Mouse (Mus musculus) thymus, adult 2 months (tissue): ENCODE measurements around the gene Negr1. TPM values are rescaled to one million over a fixed set of nuclear protein-coding genes. Genes with fewer than 3 reads are reported as not detected.

Experiments
- DNase-seq: peaks from one replicate; pipeline ENCODE4 v3.0.0; 2021
- H3K27ac ChIP-seq: fragments of 200-500 bp; 2 replicates; pipeline ENCODE4 v1.5.1; 2012; ENCODE audit warnings: low read length, control low read depth; ENCODE audit not compliant: control insufficient read depth, insufficient read depth
- H3K27me3 ChIP-seq: fragments of 200-500 bp; 2 replicates; pipeline ENCODE4 v1.6.1; 2012; ENCODE audit warnings: mild to moderate bottlenecking, low read length, moderate library complexity, mixed read lengths; ENCODE audit not compliant: control insufficient read depth, insufficient read depth
- H3K36me3 ChIP-seq: fragments of 200-500 bp; 2 replicates; pipeline ENCODE4 v1.6.1; 2012; ENCODE audit warnings: mild to moderate bottlenecking, low read length, moderate library complexity; ENCODE audit not compliant: control insufficient read depth, insufficient read depth
- H3K4me1 ChIP-seq: fragments of 200-500 bp; replicated peaks from 2 replicates; pipeline ENCODE4 v1.6.1; 2012; ENCODE audit warnings: low read length; ENCODE audit not compliant: control insufficient read depth, insufficient read depth
- H3K4me3 ChIP-seq: fragments of 200-500 bp; 2 replicates; pipeline ENCODE4 v1.5.1; 2012; ENCODE audit warnings: mild to moderate bottlenecking, low read length, control low read depth, moderate library complexity; ENCODE audit not compliant: control insufficient read depth, insufficient read depth
- CTCF ChIP-seq: fragments of 200-500 bp; IDR thresholded peaks from 2 replicates; pipeline ENCODE4 v1.5.1; 2012; ENCODE audit warnings: mild to moderate bottlenecking, control low read depth, low read length, moderate library complexity, borderline replicate concordance; ENCODE audit not compliant: control insufficient read depth, poor library complexity, insufficient read depth; ENCODE audit errors: extremely low read depth
- POLR2A ChIP-seq: fragments of 200-500 bp; IDR thresholded peaks from 2 replicates; pipeline ENCODE4 v1.6.1; 2012; ENCODE audit warnings: mild to moderate bottlenecking, low read length, control low read depth, moderate library complexity; ENCODE audit not compliant: control insufficient read depth, poor library complexity, insufficient read depth; ENCODE audit errors: extremely low read depth
- WGBS: fragments of 180-500 bp; shearing (Covaris S2); methylation state at CpG from one replicate; pipeline ENCODE4 v1.1.7; 2018; 5-methylcytosine and 5-hydroxymethylcytosine counted together
- polyA plus RNA-seq: library from polyadenylated mRNA; depleted of rRNA; stranded (reverse); fragments of >200 nt; gene quantifications from 2 replicates; pipeline ENCODE4 v1.2.3, GENCODE M21; 2012

The Negr1 gene
- polyA plus RNA-seq, 1 experiment: 0.67 TPM

DNA sequence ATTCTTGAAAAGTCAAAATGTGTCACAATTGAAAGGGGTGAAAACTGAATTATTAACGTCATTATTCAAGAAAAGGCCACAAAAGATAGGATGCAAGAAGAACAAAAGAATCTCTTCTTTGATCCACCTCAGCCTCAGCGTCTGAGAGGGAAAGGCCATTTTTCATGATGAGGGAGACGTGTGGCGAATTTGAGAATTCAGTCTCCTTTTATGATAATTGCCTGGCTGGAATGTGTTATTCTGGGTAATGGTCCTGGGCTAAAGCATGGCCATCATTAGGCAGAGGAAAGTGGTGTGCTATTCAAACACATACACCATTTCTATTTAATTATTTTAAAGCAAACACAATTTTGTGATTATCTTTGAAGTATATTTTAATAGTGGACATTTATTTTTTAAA lies 663.3 kb downstream of the Negr1 start:
- no peaks in the 10 kb centered on the region for H3K27me3 ChIP-seq
- DNase-seq: no peak
- H3K4me3 ChIP-seq: no peak overlapping the region
- no peaks in the 10 kb centered on the region for H3K4me1 ChIP-seq
- H3K27ac ChIP-seq: no peak overlapping the region
- 90% methylated on average over 4 of the region's 4 CpGs for WGBS
- no peaks in the 10 kb centered on the region for H3K36me3 ChIP-seq
- TF ChIP-seq POLR2A (no peak), CTCF (no peak)

DNA sequence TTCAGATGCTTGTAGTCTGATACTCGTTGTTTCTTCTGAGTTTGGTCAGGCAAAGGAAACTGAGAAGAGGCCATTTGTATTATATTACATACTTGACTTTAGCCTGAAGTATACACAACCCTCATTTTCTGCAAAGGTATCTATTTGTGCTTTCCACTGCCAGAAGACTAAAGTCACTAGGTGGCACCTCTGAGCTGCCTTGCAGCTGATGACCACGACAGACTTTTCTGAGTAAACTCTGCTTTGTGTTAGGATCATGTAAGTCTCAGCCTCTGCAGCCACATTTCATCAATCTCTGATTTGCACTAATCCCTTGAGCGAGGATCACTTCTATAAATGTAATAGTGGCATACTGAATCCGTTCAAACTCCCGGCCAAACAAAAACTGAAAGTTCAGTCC lies 671.1 kb downstream of the Negr1 start:
- Histone ChIP-seq H3K27me3 (no peaks in the 10 kb centered on the region), H3K36me3 (no peaks in the 10 kb centered on the region), H3K27ac (no peak overlapping the region), H3K4me3 (no peak overlapping the region), H3K4me1 (no peaks in the 10 kb centered on the region)
- TF ChIP-seq CTCF: no peak
- TF ChIP-seq POLR2A: no peak
- WGBS: 39% methylated on average over 5 of the region's 5 CpGs
- no peak for DNase-seq

DNA sequence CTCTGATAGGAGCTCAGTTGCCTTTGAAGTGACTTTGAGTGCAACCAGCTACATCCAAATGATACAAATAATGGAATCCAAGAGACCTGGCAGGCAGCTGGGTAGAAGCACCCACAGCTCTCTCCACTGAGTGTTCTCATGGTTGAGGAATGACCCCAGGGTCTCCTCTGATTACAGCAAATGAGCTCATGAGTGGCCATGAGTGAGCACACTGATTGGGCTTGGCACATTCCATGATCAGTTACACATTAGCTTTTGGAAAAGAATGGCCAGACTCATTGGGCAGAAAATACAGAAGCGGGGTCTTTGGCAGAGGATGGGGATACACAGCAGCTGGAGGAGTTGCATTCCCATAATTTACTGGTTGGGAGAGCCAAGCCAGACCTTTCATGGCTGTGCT lies 678.6 kb downstream of the Negr1 start:
- no peak for TF ChIP-seq POLR2A
- TF ChIP-seq CTCF: no peak
- no peaks in the 10 kb centered on the region for H3K36me3 ChIP-seq
- DNase-seq: no peak
- H3K4me3 ChIP-seq: no peak overlapping the region
- no peak overlapping the region for H3K27ac ChIP-seq
- 88% methylated on average over 1 of the region's 1 CpGs for WGBS
- H3K4me1 ChIP-seq: no peaks in the 10 kb centered on the region
- H3K27me3 ChIP-seq: no peaks in the 10 kb centered on the region

DNA sequence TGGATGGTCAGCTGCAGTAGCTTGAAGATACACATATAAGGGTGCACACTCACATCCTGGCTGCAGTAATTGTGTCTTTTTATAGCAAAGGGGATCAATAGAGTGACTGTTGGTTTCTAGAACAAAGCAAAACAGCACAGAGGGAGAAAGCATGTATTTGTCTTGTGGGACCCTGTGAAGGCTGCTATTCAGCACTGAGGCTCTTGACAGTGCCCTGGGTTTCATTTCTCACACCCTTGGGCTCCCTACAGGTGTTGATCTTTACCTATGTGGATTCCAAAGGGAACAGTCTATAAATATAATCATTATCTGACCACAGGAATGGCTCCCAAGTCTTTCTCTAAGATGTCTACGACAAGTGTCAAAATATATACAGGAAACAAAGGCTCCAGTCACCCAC lies 693.9 kb downstream of the Negr1 start:
- H3K4me3 ChIP-seq: no peak overlapping the region
- DNase-seq: no peak
- H3K27me3 ChIP-seq: no peaks in the 10 kb centered on the region
- WGBS: 29% methylated on average over 1 of the region's 1 CpGs
- H3K36me3 ChIP-seq: no peaks in the 10 kb centered on the region
- no peak for TF ChIP-seq POLR2A
- no peak for TF ChIP-seq CTCF
- H3K27ac ChIP-seq: no peak overlapping the region
- H3K4me1 ChIP-seq: no peaks in the 10 kb centered on the region

DNA sequence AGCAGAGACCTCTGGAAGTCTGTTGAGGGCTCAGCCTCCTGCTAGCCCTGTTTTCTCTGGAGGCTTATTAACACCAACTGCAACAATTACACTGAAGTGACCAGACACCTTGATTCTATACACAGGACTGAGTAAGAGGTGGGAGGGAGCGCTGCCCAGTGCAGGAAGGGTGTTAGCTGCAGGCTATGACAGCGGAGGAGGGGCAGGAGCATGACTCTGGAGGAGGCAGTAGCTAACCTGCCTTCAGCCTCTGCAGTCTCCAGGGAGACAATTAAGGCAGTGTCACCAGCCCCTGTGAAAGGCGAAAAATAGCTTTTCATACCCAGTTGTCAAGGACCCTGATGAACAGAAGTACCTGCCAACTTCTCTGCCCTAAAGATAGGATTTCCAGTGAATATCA lies 694.3 kb downstream of the Negr1 start:
- 69% methylated on average over 3 of the region's 3 CpGs for WGBS
- Histone ChIP-seq H3K27me3 (no peaks in the 10 kb centered on the region), H3K4me1 (no peaks in the 10 kb centered on the region), H3K36me3 (no peaks in the 10 kb centered on the region), H3K4me3 (no peak overlapping the region), H3K27ac (no peak overlapping the region)
- DNase-seq: no peak
- TF ChIP-seq CTCF (no peak), POLR2A (no peak)

DNA sequence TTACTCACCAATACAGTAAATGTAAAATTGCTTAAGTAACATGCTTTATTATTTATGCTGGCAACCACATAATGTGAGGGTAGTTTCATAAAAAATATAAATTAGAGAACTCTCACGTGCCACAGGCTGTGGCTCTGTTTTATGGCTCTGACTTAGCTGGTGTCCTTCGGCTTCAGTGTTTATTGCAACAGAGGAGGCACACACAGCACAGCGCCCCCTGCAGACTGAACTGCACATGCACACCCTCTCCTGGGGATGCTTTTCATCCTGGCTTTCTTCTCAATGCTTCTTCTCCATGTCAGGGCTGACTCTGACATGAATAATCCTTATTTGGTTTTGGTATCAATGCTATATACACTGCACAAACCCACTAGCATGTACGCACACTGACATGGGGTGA lies 707.1 kb downstream of the Negr1 start:
- 81% methylated on average over 4 of the region's 4 CpGs for WGBS
- no peak for DNase-seq

DNA sequence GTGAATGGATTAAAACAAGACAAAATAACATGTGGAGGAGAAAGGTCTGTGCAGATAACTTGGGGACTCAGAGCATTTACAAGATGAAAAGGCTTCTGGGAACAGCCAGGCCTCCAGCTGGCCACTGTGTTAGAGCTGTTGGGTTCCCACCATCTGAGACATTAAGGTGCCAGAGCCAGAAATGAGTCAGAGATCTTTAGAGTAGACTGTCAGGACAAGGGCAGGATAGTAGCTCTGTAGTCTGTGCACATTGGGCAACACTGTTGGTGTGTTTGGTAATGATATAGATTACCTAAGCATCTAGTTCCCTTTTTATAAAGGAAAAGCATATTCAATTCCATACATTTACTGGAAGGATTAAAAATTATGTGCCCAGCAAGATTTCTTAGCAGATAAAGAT lies 710.8 kb downstream of the Negr1 start:
- TF ChIP-seq CTCF (no peak), POLR2A (no peak)
- no peaks in the 10 kb centered on the region for H3K4me1 ChIP-seq

More for the DNA sequence above, 707.1 kb downstream of the Negr1 start:
- TF ChIP-seq CTCF (no peak), POLR2A (no peak)
- no peak overlapping the region for H3K4me3 ChIP-seq
- H3K36me3 ChIP-seq: no peaks in the 10 kb centered on the region
- no peak overlapping the region for H3K27ac ChIP-seq
- no peaks in the 10 kb centered on the region for H3K27me3 ChIP-seq
- H3K4me1 ChIP-seq: no peaks in the 10 kb centered on the region

More for the DNA sequence above, 710.8 kb downstream of the Negr1 start:
- no peak overlapping the region for H3K27ac ChIP-seq
- no peak for DNase-seq
- H3K36me3 ChIP-seq: no peaks in the 10 kb centered on the region
- H3K4me3 ChIP-seq: no peak overlapping the region
- no peaks in the 10 kb centered on the region for H3K27me3 ChIP-seq
